Mouse (Mus musculus) CH12.LX (cell line): ENCODE data around the gene Bphl. TPM values are rescaled to one million over a fixed set of nuclear protein-coding genes. Genes with fewer than 3 reads are reported as not detected.

ENCODE experiments used
- DNase-seq: peaks from one replicate; pipeline ENCODE4 v3.0.0-alpha.2; 2013; ENCODE audit errors: extremely low read depth
- H3K27ac ChIP-seq: 2 replicates; pipeline ENCODE4 v1.5.1; 2012; ENCODE audit warnings: low read depth, mild to moderate bottlenecking, control low read depth, moderate library complexity; ENCODE audit not compliant: insufficient read depth
- H3K27me3 ChIP-seq: replicated peaks from 2 replicates; pipeline ENCODE3; 2012; ENCODE audit warnings: inconsistent platforms
- H3K36me3 ChIP-seq, 2 experiments: replicated peaks in 1 of 2; 2 replicates each; pipeline versions ENCODE3 to v1.6.1; 2012; ENCODE audit warnings: inconsistent platforms in 1 of 2, low read length in 1 of 2, mild to moderate bottlenecking in 1 of 2, mixed read lengths in 1 of 2, moderate library complexity in 1 of 2; ENCODE audit not compliant: control insufficient read depth in 1 of 2, insufficient read depth in 1 of 2
- H3K4me1 ChIP-seq, 2 experiments: 2 replicates each; pipeline ENCODE4 v1.6.1; 2012; ENCODE audit warnings: inconsistent platforms in 1 of 2, moderate library complexity in 1 of 2; ENCODE audit not compliant: insufficient read depth in 2 of 2, control insufficient read depth in 1 of 2
- H3K4me2 ChIP-seq: 2 replicates; pipeline ENCODE4 v1.6.1; 2012; ENCODE audit warnings: low read depth, mild to moderate bottlenecking, control low read depth; ENCODE audit not compliant: poor library complexity, insufficient read depth, severe bottlenecking
- H3K4me3 ChIP-seq, 3 experiments: fragments of 150-350 bp in 1 of 3; sonication (generic) in 1 of 3; replicated peaks in 1 of 3; 2 replicates each; pipeline versions ENCODE3 to v1.5.1; 2011 to 2012; ENCODE audit warnings: low read depth in 2 of 3, low read length in 2 of 3, mild to moderate bottlenecking in 2 of 3, moderate library complexity in 2 of 3, control low read depth in 1 of 3, improper control_type of control experiment in 1 of 3, inconsistent platforms in 1 of 3, mixed read lengths in 1 of 3; ENCODE audit not compliant: poor library complexity in 1 of 3
- H3K79me2 ChIP-seq: replicated peaks from 2 replicates; pipeline ENCODE4 v1.6.1; 2012; ENCODE audit warnings: mild to moderate bottlenecking, moderate library complexity; ENCODE audit not compliant: control insufficient read depth, poor library complexity, insufficient read depth, severe bottlenecking; ENCODE audit errors: extremely low read depth
- H3K9ac ChIP-seq: 2 replicates; pipeline ENCODE4 v1.6.1; 2012; ENCODE audit warnings: low read depth, mild to moderate bottlenecking, control low read depth, moderate library complexity; ENCODE audit not compliant: insufficient read depth
- H3K9me3 ChIP-seq: replicated peaks from 2 replicates; pipeline ENCODE3; 2012; ENCODE audit warnings: low read length, inconsistent platforms, mixed read lengths
- CTCF ChIP-seq, 2 experiments: IDR thresholded peaks in 1 of 2; conservative IDR thresholded peaks in 1 of 2; 2 replicates each; pipeline ENCODE4 v1.5.1; 2011 to 2012; ENCODE audit warnings: low read depth in 2 of 2, low read length in 2 of 2, improper control_type of control experiment in 1 of 2, inconsistent platforms in 1 of 2, mild to moderate bottlenecking in 1 of 2, moderate library complexity in 1 of 2
- ELF1 ChIP-seq: IDR thresholded peaks from 2 replicates; pipeline ENCODE4 v1.6.1; 2014; ENCODE audit warnings: low read depth, mild to moderate bottlenecking, inconsistent platforms, low read length, improper control_type of control experiment
- ETS1 ChIP-seq: conservative IDR thresholded peaks from 2 replicates; pipeline ENCODE4 v1.6.1; 2012; ENCODE audit warnings: low read depth, mild to moderate bottlenecking, inconsistent platforms, low read length, improper control_type of control experiment, moderate library complexity
- GABPA ChIP-seq: IDR thresholded peaks from 2 replicates; pipeline ENCODE4 v1.6.1; 2012; ENCODE audit warnings: low read depth, low read length, improper control_type of control experiment, inconsistent platforms; ENCODE audit not compliant: insufficient replicate concordance
- IRF4 ChIP-seq: IDR thresholded peaks from 2 replicates; pipeline ENCODE4 v1.6.1; 2014; ENCODE audit warnings: low read depth, mild to moderate bottlenecking, inconsistent platforms, low read length, improper control_type of control experiment
- JUN ChIP-seq: IDR thresholded peaks from 2 replicates; pipeline ENCODE4 v1.6.1; 2011; ENCODE audit warnings: low read depth, mild to moderate bottlenecking, low read length, improper control_type of control experiment, moderate library complexity; ENCODE audit not compliant: insufficient read depth
- KAT2A ChIP-seq: IDR thresholded peaks from 2 replicates; pipeline ENCODE4 v1.6.1; 2012; ENCODE audit warnings: low read length, improper control_type of control experiment, inconsistent platforms; ENCODE audit not compliant: insufficient replicate concordance
- MAFK ChIP-seq: IDR thresholded peaks from 2 replicates; pipeline ENCODE4 v1.6.1; 2011; ENCODE audit warnings: low read length, improper control_type of control experiment; ENCODE audit not compliant: insufficient replicate concordance
- MAX ChIP-seq: IDR thresholded peaks from 2 replicates; pipeline ENCODE4 v1.6.1; 2011; ENCODE audit warnings: low read length, improper control_type of control experiment
- MAZ ChIP-seq: IDR thresholded peaks from 2 replicates; pipeline ENCODE4 v1.6.1; 2012; ENCODE audit warnings: low read depth, mild to moderate bottlenecking, inconsistent platforms, low read length, improper control_type of control experiment, moderate library complexity
- MXI1 ChIP-seq: IDR thresholded peaks from 2 replicates; pipeline ENCODE4 v1.6.1; 2011; ENCODE audit warnings: mild to moderate bottlenecking, low read depth, low read length, improper control_type of control experiment
- PAX5 ChIP-seq: IDR thresholded peaks from 2 replicates; pipeline ENCODE4 v1.6.1; 2012; ENCODE audit warnings: low read length, inconsistent platforms, mixed read lengths
- POLR2A ChIP-seq: IDR thresholded peaks from 2 replicates; pipeline ENCODE4 v1.6.1; 2011; ENCODE audit warnings: low read depth, mild to moderate bottlenecking, improper control_type of control experiment, low read length
- RAD21 ChIP-seq: IDR thresholded peaks from 2 replicates; pipeline ENCODE4 v1.6.1; 2011; ENCODE audit warnings: low read depth, mild to moderate bottlenecking, low read length, improper control_type of control experiment, moderate library complexity
- SIN3A ChIP-seq: IDR thresholded peaks from 2 replicates; pipeline ENCODE4 v1.6.1; 2012; ENCODE audit warnings: low read length, improper control_type of control experiment, inconsistent platforms
- USF2 ChIP-seq: conservative IDR thresholded peaks from 2 replicates; pipeline ENCODE4 v1.6.1; 2011; ENCODE audit warnings: low read depth, low read length, improper control_type of control experiment
- ZC3H11A ChIP-seq: IDR thresholded peaks from 2 replicates; pipeline ENCODE4 v1.6.1; 2012; ENCODE audit warnings: low read depth, mild to moderate bottlenecking, inconsistent platforms, low read length, improper control_type of control experiment
- ZKSCAN1 ChIP-seq: IDR thresholded peaks from 2 replicates; pipeline ENCODE4 v1.6.1; 2012; ENCODE audit warnings: low read depth, inconsistent platforms, low read length, improper control_type of control experiment, borderline replicate concordance
- ZNF384 ChIP-seq: IDR thresholded peaks from 2 replicates; pipeline ENCODE4 v1.6.1; 2012; ENCODE audit warnings: low read depth, low read length, improper control_type of control experiment, inconsistent platforms
- dilution Hi-C: fragments of 300-500 bp; cut with MboI; formaldehyde crosslinking; loops from 2 replicates; pipeline ENCODE4 v1.14.3; 2020; ENCODE audit warnings: low sequenced_read_pairs; ENCODE audit not compliant: extremely low pct_unique_long_range_greater_than_20kb, extremely low pct_ligation_motif_present
- in situ Hi-C: fragments of 300-500 bp; cut with MboI; formaldehyde crosslinking; loops from 3 replicates; pipeline ENCODE4 v1.14.3; 2019; ENCODE audit warnings: low sequenced_read_pairs, low pct_ligation_motif_present, low pct_unique_long_range_greater_than_20kb, mixed read lengths
- polyA plus RNA-seq: library from polyadenylated mRNA; unstranded; fragments of >175 nt; gene quantifications from 2 replicates; pipeline ENCODE4 v1.2.1, GENCODE M21; 2012; ENCODE audit warnings: low read depth; ENCODE audit not compliant: insufficient read length
- total RNA-seq, 2 experiments: library from RNA; depleted of rRNA; stranded (reverse); fragments of 300-350 nt in 1 of 2; fragments of >200 nt in 1 of 2; gene quantifications; 2 replicates each; pipeline ENCODE4 v1.2.3; 2012 to 2014

Bphl gene
- total and polyA plus RNA-seq, 3 experiments = 18.1 to 41.3 (median 35.3) TPM

- no peak for DNase-seq
- no peak overlapping the region for H3K4me3 ChIP-seq
- H3K9me3 ChIP-seq = no peaks in the 10 kb centered on the region
- no peak overlapping the region for H3K27ac ChIP-seq
- H3K4me1 ChIP-seq = peaks cover 9 to 25% of the 10 kb centered on the region in 2 experiments
- H3K36me3 ChIP-seq = no peaks in the 10 kb centered on the region
- H3K79me2 ChIP-seq = no peaks in the 10 kb centered on the region
- no peak overlapping the region for H3K4me2 ChIP-seq
- no peaks in the 10 kb centered on the region for H3K27me3 ChIP-seq
- no peak overlapping the region for H3K9ac ChIP-seq
- in situ Hi-C loops = no loop called here
- TF ChIP-seq ZNF384 (no peak), MAZ (no peak), MAFK (no peak), RAD21 (no peak), IRF4 (no peak)
- dilution Hi-C loops = no loop called here
Measured at GRCm38 (mm10) chr13:34088871-34089288, 51.5 kb downstream of the Bphl start.

- H3K79me2 ChIP-seq = no peaks in the 10 kb centered on the region
- no peaks in the 10 kb centered on the region for H3K9me3 ChIP-seq
- no peak overlapping the region for H3K4me2 ChIP-seq
- no peaks in the 10 kb centered on the region for H3K36me3 ChIP-seq
- dilution Hi-C loops = no loop called here
- peaks cover 7 to 24% of the 10 kb centered on the region in 2 experiments for H3K4me1 ChIP-seq
- H3K9ac ChIP-seq = no peak overlapping the region
- TF ChIP-seq ELF1 = no peak
- no peak for TF ChIP-seq ETS1
- no peak for TF ChIP-seq POLR2A
- no peak for TF ChIP-seq MAX
- TF ChIP-seq KAT2A = no peak
- no peak for TF ChIP-seq IRF4
- TF ChIP-seq ZC3H11A = no peak
- no peak for TF ChIP-seq PAX5
- no peak for TF ChIP-seq USF2
- no peak for TF ChIP-seq SIN3A
- no peak for TF ChIP-seq JUN
- TF ChIP-seq MXI1 = no peak
- no peak for TF ChIP-seq CTCF (conservative IDR thresholded peaks at IDR 0.05 in 1 of 2, IDR thresholded peaks at IDR 0.05 in 1 of 2; ENCODE audit: low read depth in 2 of 2, low read length in 2 of 2)
- no peak for TF ChIP-seq RAD21
- no peak for TF ChIP-seq GABPA
- TF ChIP-seq ZKSCAN1 = no peak
- TF ChIP-seq, all 38 proteins: peak for 0
- no peak overlapping the region for H3K27ac ChIP-seq
- in situ Hi-C loops = no loop called here
- DNase-seq = no peak
- no peaks in the 10 kb centered on the region for H3K27me3 ChIP-seq
- no peak overlapping the region for H3K4me3 ChIP-seq
Measured at GRCm38 (mm10) chr13:34089358-34089757, 52.0 kb downstream of the Bphl start.
